ENCODE assay signal across 8 mouse cellular contexts in genomic region chr2:130635847-130636246, GRCm38 (mm10). TPM values are rescaled to one million over a fixed set of nuclear protein-coding genes. Genes with fewer than 3 reads are reported as not detected.
DNase-seq lines count a peak whose midpoint lies in the region; ATAC-seq and TF ChIP-seq lines count a peak whose summit lies in the region.

No protein-coding gene starts in this region.

- no peak for ATAC-seq in heart, embryonic 13.5 days (ENCODE audit: extremely low read depth, insufficient number of reproducible peaks, low FRiP score, low TSS enrichment)
- no peak for ATAC-seq in embryonic facial prominence, embryonic 13.5 days (ENCODE audit: insufficient number of reproducible peaks, insufficient read depth, low FRiP score, low TSS enrichment, low read depth)

- no peak for DNase-seq in heart, postnatal 4 days
- DNase-seq in limb, embryonic 10.5 days (ENCODE audit: low spot score): peak; percentile 51
- no peak for DNase-seq in c-Kit-positive CD71-positive TER-119-positive erythroid progenitor cells, embryonic 14.5 days (ENCODE audit: low spot score)
- no peak for DNase-seq in left cerebral cortex, adult 9 months (ENCODE audit: low spot score in 2 of 2)

- WGBS in heart, embryonic 13.5 days: 14% methylated on average over 21 of the region's 21 CpGs
- WGBS in embryonic facial prominence, embryonic 13.5 days: 15% methylated on average over 21 of the region's 21 CpGs
- 9% methylated on average over 21 of the region's 21 CpGs for WGBS in limb, embryonic 10.5 days
- WGBS in small intestine, adult 2 months: 20% methylated on average over 21 of the region's 21 CpGs

- H3K4me2 ChIP-seq in heart, embryonic 13.5 days: peak overlapping the region; percentile 91
- H3K4me2 ChIP-seq in embryonic facial prominence, embryonic 13.5 days: peak overlapping the region; percentile 90

- no peaks in the 10 kb centered on the region for H3K36me3 ChIP-seq in heart, embryonic 13.5 days
- no peaks in the 10 kb centered on the region for H3K36me3 ChIP-seq in ES-Bruce4 (ENCODE audit: control insufficient read depth, insufficient read depth, low read length, poor library complexity, severe bottlenecking)
- H3K36me3 ChIP-seq in embryonic facial prominence, embryonic 13.5 days: no peaks in the 10 kb centered on the region
- H3K36me3 ChIP-seq in limb, embryonic 10.5 days: no peaks in the 10 kb centered on the region
- peaks cover 7% of the 10 kb centered on the region; the same call in 1 of the 2 replicates for H3K36me3 ChIP-seq in small intestine, adult 2 months (ENCODE audit: control insufficient read depth, insufficient read depth, low read length)

- no peaks in the 10 kb centered on the region for H3K9me3 ChIP-seq in heart, embryonic 13.5 days
- no peaks in the 10 kb centered on the region for H3K9me3 ChIP-seq in ES-Bruce4 (replicated peaks; ENCODE audit: control insufficient read depth, insufficient read depth, low read length, poor library complexity, severe bottlenecking)
- H3K9me3 ChIP-seq in embryonic facial prominence, embryonic 13.5 days: no peaks in the 10 kb centered on the region
- H3K9me3 ChIP-seq in limb, embryonic 10.5 days (replicated peaks): no peaks in the 10 kb centered on the region

- peaks cover 23% of the 10 kb centered on the region for H3K4me1 ChIP-seq in heart, embryonic 13.5 days
- H3K4me1 ChIP-seq in ES-Bruce4 (ENCODE audit: control insufficient read depth, insufficient read depth, low read length): peaks cover 9% of the 10 kb centered on the region
- H3K4me1 ChIP-seq in embryonic facial prominence, embryonic 13.5 days: peaks cover 28% of the 10 kb centered on the region
- H3K4me1 ChIP-seq in limb, embryonic 10.5 days: peaks cover 38% of the 10 kb centered on the region
- peaks cover 30% of the 10 kb centered on the region for H3K4me1 ChIP-seq in small intestine, adult 2 months (ENCODE audit: control insufficient read depth, insufficient read depth, insufficient read length, low read length)

- peak overlapping the region; percentile 73 for H3K9ac ChIP-seq in heart, embryonic 13.5 days
- peak overlapping the region; percentile 54 for H3K9ac ChIP-seq in ES-Bruce4 (ENCODE audit: low read depth, poor library complexity, severe bottlenecking)
- 0 out of 2 replicates have a peak overlapping the region, but pooled peaks have one; percentile 73 for H3K9ac ChIP-seq in embryonic facial prominence, embryonic 13.5 days

- no peak for TF ChIP-seq CTCF in ES-Bruce4 (IDR thresholded peaks at IDR 0.05; ENCODE audit: low read depth, low read length)
- TF ChIP-seq CTCF in small intestine, adult 2 months (IDR thresholded peaks at IDR 0.05; ENCODE audit: extremely low read depth, insufficient read length, insufficient replicate concordance, low read depth, low read length): no peak

- no peak for TF ChIP-seq POLR2A in ES-Bruce4 (IDR thresholded peaks at IDR 0.05; ENCODE audit: insufficient read depth, low read length)
- TF ChIP-seq POLR2A in small intestine, adult 2 months (IDR thresholded peaks at IDR 0.05; ENCODE audit: low read depth, low read length): no peak

- H3K4me3 ChIP-seq in heart, embryonic 13.5 days: peak overlapping the region; percentile 56
- peak overlapping the region; percentile 54 for H3K4me3 ChIP-seq in ES-Bruce4 (ENCODE audit: low read depth, low read length)
- peak overlapping the region; percentile 50 for H3K4me3 ChIP-seq in embryonic facial prominence, embryonic 13.5 days
- peak overlapping the region; percentile 58 for H3K4me3 ChIP-seq in limb, embryonic 10.5 days
- peak overlapping the region; percentile 80 for H3K4me3 ChIP-seq in small intestine, adult 2 months (ENCODE audit: low read depth, low read length)

- no peak overlapping the region for H3K27ac ChIP-seq in heart, embryonic 13.5 days (replicated peaks)
- no peak overlapping the region for H3K27ac ChIP-seq in ES-Bruce4 (ENCODE audit: insufficient read depth, low read length)
- H3K27ac ChIP-seq in embryonic facial prominence, embryonic 13.5 days: no peak overlapping the region
- H3K27ac ChIP-seq in limb, embryonic 10.5 days: no peak overlapping the region
- H3K27ac ChIP-seq in small intestine, adult 2 months (ENCODE audit: insufficient read depth, low read depth, low read length): 0 out of 2 replicates have a peak overlapping the region, but pooled peaks have one; percentile 14

- H3K27me3 ChIP-seq in heart, embryonic 13.5 days (replicated peaks): peaks cover 86% of the 10 kb centered on the region
- no peaks in the 10 kb centered on the region for H3K27me3 ChIP-seq in ES-Bruce4 (ENCODE audit: control insufficient read depth, insufficient read depth, low read length, poor library complexity, severe bottlenecking)
- H3K27me3 ChIP-seq in embryonic facial prominence, embryonic 13.5 days: peaks cover 63% of the 10 kb centered on the region
- peaks cover 81% of the 10 kb centered on the region for H3K27me3 ChIP-seq in limb, embryonic 10.5 days (ENCODE audit: low read depth, poor library complexity, severe bottlenecking)
- no peaks in the 10 kb centered on the region for H3K27me3 ChIP-seq in small intestine, adult 2 months (ENCODE audit: control insufficient read depth, insufficient read depth, low read length)

- TF ChIP-seq EP300 in ES-Bruce4 (IDR thresholded peaks at IDR 0.05; ENCODE audit: insufficient read depth, low read depth, low read length): no peak

RNA-seq across cellular contexts. Expression of gene Ubox5, which starts 6.0 kb away (rescaled TPM):
- 7.3 TPM in 2 replicates for polyA plus RNA-seq in heart, embryonic 13.5 days (2015; fragmentation: Nextera tagmentation; extraction: Ambion mirVana)
- 1 to 10 TPM; 5.5 TPM for total RNA-seq in heart, postnatal 4 days (2021)
- 10.4 and 11.6 TPM in 2 replicates for polyA plus RNA-seq in ES-Bruce4 (2011; ENCODE audit: insufficient read depth, insufficient read length, low read depth, missing spikeins)
- polyA plus RNA-seq in embryonic facial prominence, embryonic 13.5 days (2015; fragmentation: Nextera tagmentation; extraction: Ambion mirVana): 13.2 and 14.2 TPM in 2 replicates
- 22.7 and 22.9 TPM in 2 replicates for polyA plus RNA-seq in limb, embryonic 10.5 days (2016; fragmentation: Nextera tagmentation; extraction: Ambion mirVana)
- polyA plus RNA-seq in small intestine, adult 2 months (2012; rRNA removed): 2.0 and 3.4 TPM in 2 replicates

RNA-seq across cellular contexts. Expression of gene Fastkd5, which starts 6.0 kb away (rescaled TPM):
- polyA plus RNA-seq in heart, embryonic 13.5 days (2015; fragmentation: Nextera tagmentation; extraction: Ambion mirVana): 11.9 and 12.0 TPM in 2 replicates
- 1 to 10 TPM; 8.1 to 9.2 TPM for total RNA-seq in heart, postnatal 4 days (2021)
- 21.5 and 22.5 TPM in 2 replicates for polyA plus RNA-seq in ES-Bruce4 (2011; ENCODE audit: insufficient read depth, insufficient read length, low read depth, missing spikeins)
- polyA plus RNA-seq in embryonic facial prominence, embryonic 13.5 days (2015; fragmentation: Nextera tagmentation; extraction: Ambion mirVana): 14.7 and 16.2 TPM in 2 replicates
- polyA plus RNA-seq in limb, embryonic 10.5 days (2016; fragmentation: Nextera tagmentation; extraction: Ambion mirVana): 22.3 and 23.4 TPM in 2 replicates
- polyA plus RNA-seq in small intestine, adult 2 months (2012; rRNA removed): 0.70 and 0.74 TPM in 2 replicates

RNA-seq across cellular contexts. Expression of gene Lzts3, which starts 6.8 kb away (rescaled TPM):
- 1.5 and 1.8 TPM in 2 replicates for polyA plus RNA-seq in heart, embryonic 13.5 days (2015; fragmentation: Nextera tagmentation; extraction: Ambion mirVana)
- 1 to 10 TPM; 4.3 to 5.0 TPM for total RNA-seq in heart, postnatal 4 days (2021)
- 2.4 and 2.8 TPM in 2 replicates for polyA plus RNA-seq in ES-Bruce4 (2011; ENCODE audit: insufficient read depth, insufficient read length, low read depth, missing spikeins)
- polyA plus RNA-seq in embryonic facial prominence, embryonic 13.5 days (2015; fragmentation: Nextera tagmentation; extraction: Ambion mirVana): 4.5 and 5.1 TPM in 2 replicates
- 2.4 and 2.7 TPM in 2 replicates for polyA plus RNA-seq in limb, embryonic 10.5 days (2016; fragmentation: Nextera tagmentation; extraction: Ambion mirVana)
- 27.0 and 50.3 TPM in 2 replicates for polyA plus RNA-seq in small intestine, adult 2 months (2012; rRNA removed)

RNA-seq across cellular contexts. Expression of gene Ddrgk1, which starts 28.6 kb away (rescaled TPM):
- polyA plus RNA-seq in heart, embryonic 13.5 days (2015; fragmentation: Nextera tagmentation; extraction: Ambion mirVana): 39.4 and 43.6 TPM in 2 replicates
- 10 to 100 TPM; 57.7 to 58.9 TPM for total RNA-seq in heart, postnatal 4 days (2021)
- 38.9 and 39.3 TPM in 2 replicates for polyA plus RNA-seq in ES-Bruce4 (2011; ENCODE audit: insufficient read depth, insufficient read length, low read depth, missing spikeins)
- polyA plus RNA-seq in embryonic facial prominence, embryonic 13.5 days (2015; fragmentation: Nextera tagmentation; extraction: Ambion mirVana): 61.7 and 72.7 TPM in 2 replicates
- polyA plus RNA-seq in limb, embryonic 10.5 days (2016; fragmentation: Nextera tagmentation; extraction: Ambion mirVana): 43.8 and 44.8 TPM in 2 replicates
- 29.3 and 55.9 TPM in 2 replicates for polyA plus RNA-seq in small intestine, adult 2 months (2012; rRNA removed)

RNA-seq across cellular contexts. Expression of gene Itpa, which starts 31.6 kb away (rescaled TPM):
- polyA plus RNA-seq in heart, embryonic 13.5 days (2015; fragmentation: Nextera tagmentation; extraction: Ambion mirVana): 80.9 and 83.2 TPM in 2 replicates
- 10 to 100 TPM; 32.7 to 35.2 TPM for total RNA-seq in heart, postnatal 4 days (2021)
- polyA plus RNA-seq in ES-Bruce4 (2011; ENCODE audit: insufficient read depth, insufficient read length, low read depth, missing spikeins): 137 and 139 TPM in 2 replicates
- 118 and 126 TPM in 2 replicates for polyA plus RNA-seq in embryonic facial prominence, embryonic 13.5 days (2015; fragmentation: Nextera tagmentation; extraction: Ambion mirVana)
- polyA plus RNA-seq in limb, embryonic 10.5 days (2016; fragmentation: Nextera tagmentation; extraction: Ambion mirVana): 150 and 154 TPM in 2 replicates
- 9.5 and 16.2 TPM in 2 replicates for polyA plus RNA-seq in small intestine, adult 2 months (2012; rRNA removed)
